Mouse (Mus musculus): ENCODE data around the gene Dpp8. TPM values are rescaled to one million over a fixed set of nuclear protein-coding genes. Genes with fewer than 3 reads are reported as not detected.

Dpp8 gene
- total RNA-seq, 2 experiments from 2014 or later: 164 to 169 TPM

DNA sequence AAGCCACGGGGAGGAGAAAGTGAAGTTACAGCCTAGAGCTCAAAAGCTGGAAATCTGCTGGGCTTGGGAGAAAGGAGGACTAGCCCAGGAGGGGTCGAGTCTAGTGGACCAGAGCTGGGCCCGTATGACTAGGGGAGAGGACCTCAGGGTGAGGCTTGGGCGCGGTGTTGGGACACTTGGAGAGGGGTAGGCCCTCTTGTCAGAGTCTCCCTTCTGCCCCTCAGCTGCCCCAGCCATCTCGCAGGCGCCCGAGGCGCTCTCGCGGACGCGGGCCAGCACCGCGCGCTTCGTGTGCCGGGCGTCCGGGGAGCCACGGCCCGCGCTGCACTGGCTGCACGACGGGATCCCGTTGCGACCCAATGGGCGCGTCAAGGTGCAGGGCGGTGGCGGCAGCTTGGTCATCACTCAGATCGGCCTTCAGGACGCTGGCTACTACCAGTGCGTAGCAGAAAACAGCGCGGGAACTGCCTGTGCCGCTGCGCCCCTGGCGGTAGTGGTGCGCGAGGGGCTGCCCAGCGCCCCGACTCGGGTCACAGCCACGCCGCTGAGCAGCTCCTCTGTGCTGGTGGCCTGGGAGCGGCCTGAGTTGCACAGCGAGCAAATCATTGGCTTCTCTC is 91.4 kb downstream of the Dpp8 start:
- no peak for DNase-seq (ENCODE audit: low spot score in 2 of 2)

- DNase-seq (ENCODE audit: low spot score in 2 of 2): no peak
Measured at GRCm38 (mm10) chr9:65128123-65128815, 96.1 kb downstream of the Dpp8 start.

DNA sequence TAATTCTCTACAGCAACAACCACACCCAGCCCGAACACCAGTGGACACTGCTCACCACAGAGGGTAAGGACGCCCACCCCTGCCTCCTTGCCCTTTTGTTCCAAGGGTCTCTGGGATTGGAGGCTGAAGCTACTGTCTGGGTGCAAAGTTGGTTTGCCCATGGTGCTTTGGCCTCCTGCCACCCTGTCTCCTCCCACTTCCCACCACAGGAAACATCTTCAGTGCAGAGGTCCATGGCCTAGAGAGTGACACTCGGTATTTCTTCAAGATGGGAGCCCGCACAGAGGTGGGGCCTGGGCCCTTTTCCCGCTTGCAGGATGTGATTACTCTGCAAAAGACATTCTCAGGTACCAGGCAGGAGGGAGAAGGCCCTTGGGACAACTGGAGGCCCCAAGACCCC is 99.5 kb downstream of the Dpp8 start:
- DNase-seq (ENCODE audit: low spot score in 2 of 2): no peak

Other genes starting within 250 kb of the Dpp8 start
- gene Dennd4a, start 221.1 kb upstream of the Dpp8 start, total RNA-seq (2021): 10 to 100 TPM; 54.2 to 55.6 TPM
- gene Slc24a1, start 80.8 kb upstream of the Dpp8 start, total RNA-seq (2021): under 1 TPM; 0.07 to 0.16 TPM
- gene Ints14, start 71.5 kb upstream of the Dpp8 start, total RNA-seq (2021): 10 to 100 TPM; 18.5 to 18.8 TPM
- 100 to 1,000 TPM; 154 to 160 TPM for gene Hacd3, start 10.7 kb upstream of the Dpp8 start, total RNA-seq (2021)
- 10 to 100 TPM; 28.0 to 30.6 TPM for gene Igdcc4, start 69.1 kb downstream of the Dpp8 start, total RNA-seq (2021)
- gene Igdcc3, start 108.8 kb downstream of the Dpp8 start, total RNA-seq (2021): 1 to 10 TPM; 1.4 to 1.7 TPM
- gene Parp16, start 162.9 kb downstream of the Dpp8 start, total RNA-seq (2021): 1 to 10 TPM; 4.0 to 4.3 TPM
- not detected for gene Cilp, start 232.8 kb downstream of the Dpp8 start, total RNA-seq (2021)